In genomic region chr16:45365353-45365752, GRCm38 (mm10) we compare ENCODE assay signal across 21 mouse cellular contexts. TPM values are rescaled to one million over a fixed set of nuclear protein-coding genes. Genes with fewer than 3 reads are reported as not detected.
DNase-seq lines count a peak whose midpoint lies in the region; ATAC-seq and TF ChIP-seq lines count a peak whose summit lies in the region.
"Had no signal": no experiment of that assay in that cellular context is flagged by ENCODE, and none has a peak within 500 bp of the region (broad histone marks: within the 10 kb centered on the region; RNA-seq: fewer than 3 reads in every experiment).

No protein-coding gene starts in this region.

- TF ChIP-seq EP300 in stomach, postnatal 0 days (optimal IDR thresholded peaks at IDR 0.05): no peak

- H3K79me2 ChIP-seq in liver, adult 2 months (ENCODE audit: control insufficient read depth, insufficient read depth, low read length): no peaks in the 10 kb centered on the region

- H3K36me3 ChIP-seq in liver, adult 2 months (ENCODE audit: control insufficient read depth, insufficient read depth, low read length): no peaks in the 10 kb centered on the region
- no peaks in the 10 kb centered on the region for H3K36me3 ChIP-seq in liver, embryonic 11.5 days (ENCODE audit: control insufficient read depth, insufficient read depth, low read length)
- H3K36me3 ChIP-seq in stomach, embryonic 16.5 days (ENCODE audit: control insufficient read depth, insufficient read depth, low read length): no peaks in the 10 kb centered on the region
- no peaks in the 10 kb centered on the region for H3K36me3 ChIP-seq in stomach, postnatal 0 days (ENCODE audit: control insufficient read depth, insufficient read depth, low read length)
- no peaks in the 10 kb centered on the region for H3K36me3 ChIP-seq in intestine, embryonic 16.5 days (ENCODE audit: control insufficient read depth, insufficient read depth, low read length)
- H3K36me3 ChIP-seq: embryonic facial prominence, embryonic 12.5 days; forebrain, embryonic 15.5 days; G1E; hindbrain, embryonic 13.5 days had no signal

- no peak overlapping the region for H3K4me2 ChIP-seq in liver, embryonic 11.5 days
- peak overlapping the region; percentile 23; the same call in 1 of the 2 replicates for H3K4me2 ChIP-seq in stomach, embryonic 16.5 days (ENCODE audit: low read depth, low read length)
- H3K4me2 ChIP-seq in stomach, postnatal 0 days (replicated peaks; ENCODE audit: low read depth): no peak overlapping the region
- H3K4me2 ChIP-seq in intestine, embryonic 16.5 days (ENCODE audit: low read depth, low read length): peak overlapping the region; percentile 25; the same call in 1 of the 2 replicates
- H3K4me2 ChIP-seq: embryonic facial prominence, embryonic 12.5 days; forebrain, embryonic 15.5 days; hindbrain, embryonic 13.5 days had no signal

- TF ChIP-seq CTCF in liver, adult 2 months (IDR thresholded peaks at IDR 0.05; ENCODE audit: low read depth, low read length): no peak
- TF ChIP-seq CTCF in stomach, postnatal 0 days (IDR thresholded peaks at IDR 0.05; ENCODE audit: low read depth): no peak

- H3K4me1 ChIP-seq in liver, adult 2 months (ENCODE audit: control insufficient read depth, insufficient read depth, low read length): peaks cover 2% of the 10 kb centered on the region; the same call in 1 of the 2 replicates
- no peaks in the 10 kb centered on the region for H3K4me1 ChIP-seq in liver, embryonic 11.5 days (replicated peaks; ENCODE audit: control insufficient read depth, insufficient read depth, low read length)
- no peaks in the 10 kb centered on the region for H3K4me1 ChIP-seq in stomach, embryonic 16.5 days (ENCODE audit: control insufficient read depth, insufficient read depth, low read length)
- H3K4me1 ChIP-seq in stomach, postnatal 0 days (replicated peaks; ENCODE audit: control insufficient read depth, insufficient read depth): no peaks in the 10 kb centered on the region
- peaks cover 12% of the 10 kb centered on the region; the same call in 1 of the 2 replicates for H3K4me1 ChIP-seq in intestine, embryonic 16.5 days (ENCODE audit: control insufficient read depth, insufficient read depth, low read length)
- H3K4me1 ChIP-seq: embryonic facial prominence, embryonic 12.5 days; forebrain, embryonic 15.5 days; hindbrain, embryonic 13.5 days had no signal

- 35% methylated on average over 9 of the region's 9 CpGs for WGBS in liver, adult 2 months
- WGBS in liver, embryonic 11.5 days: 76% methylated on average over 9 of the region's 9 CpGs
- 35% methylated on average over 9 of the region's 9 CpGs for WGBS in stomach, embryonic 16.5 days
- 28% methylated on average over 9 of the region's 9 CpGs for WGBS in stomach, postnatal 0 days
- 33% methylated on average over 9 of the region's 9 CpGs for WGBS in intestine, embryonic 16.5 days

- TF ChIP-seq POLR2A in liver, adult 2 months (IDR thresholded peaks at IDR 0.05; ENCODE audit: extremely low read depth, insufficient read depth, low read length): no peak

- DNase-seq in liver, adult 2 months (ENCODE audit: extremely low read depth, low read depth, low spot score): peak; percentile 15
- DNase-seq in liver, embryonic 11.5 days (ENCODE audit: low spot score): no peak
- DNase-seq in stomach, postnatal 0 days (ENCODE audit: low spot score): no peak
- DNase-seq in retina, embryonic 14.5 days (ENCODE audit: low spot score): no peak
- DNase-seq in cerebellum, adult 18-20 months: no peak
- DNase-seq: adrenal gland, adult 8-10 months; adrenal gland, postnatal 36 days; B cell, adult 2 months; cerebellum, adult 11 months; cerebellum, adult 9-10 months; cerebellum, postnatal 25 days; gastrocnemius, postnatal 14 days; heart, postnatal 10 days had no signal

- H3K4me3 ChIP-seq in liver, adult 2 months (ENCODE audit: insufficient read depth, low read depth, low read length): no peak overlapping the region
- H3K4me3 ChIP-seq in liver, embryonic 11.5 days (ENCODE audit: low read depth, low read length): no peak overlapping the region
- H3K4me3 ChIP-seq in stomach, embryonic 16.5 days (replicated peaks; ENCODE audit: low read length): no peak overlapping the region
- H3K4me3 ChIP-seq in stomach, postnatal 0 days (ENCODE audit: low read depth, low read length): no peak overlapping the region
- H3K4me3 ChIP-seq in intestine, embryonic 16.5 days (ENCODE audit: low read length): no peak overlapping the region
- H3K4me3 ChIP-seq: embryonic facial prominence, embryonic 12.5 days; forebrain, embryonic 15.5 days; hindbrain, embryonic 13.5 days had no signal

- H3K27me3 ChIP-seq in liver, adult 2 months (ENCODE audit: control insufficient read depth, insufficient read depth, low read length): no peaks in the 10 kb centered on the region
- H3K27me3 ChIP-seq in liver, embryonic 11.5 days (replicated peaks; ENCODE audit: control insufficient read depth, insufficient read depth, low read length): no peaks in the 10 kb centered on the region
- H3K27me3 ChIP-seq in stomach, embryonic 16.5 days (ENCODE audit: control insufficient read depth, insufficient read depth, low read length): no peaks in the 10 kb centered on the region
- no peaks in the 10 kb centered on the region for H3K27me3 ChIP-seq in stomach, postnatal 0 days (ENCODE audit: control insufficient read depth, insufficient read depth, low read length)
- no peaks in the 10 kb centered on the region for H3K27me3 ChIP-seq in intestine, embryonic 16.5 days (replicated peaks; ENCODE audit: control insufficient read depth, insufficient read depth, low read length)
- H3K27me3 ChIP-seq: embryonic facial prominence, embryonic 12.5 days; forebrain, embryonic 15.5 days; hindbrain, embryonic 13.5 days had no signal

- no peak overlapping the region for H3K9ac ChIP-seq in liver, adult 2 months (ENCODE audit: low read depth, low read length)
- H3K9ac ChIP-seq in liver, embryonic 11.5 days (ENCODE audit: low read depth, low read length): no peak overlapping the region
- no peak overlapping the region for H3K9ac ChIP-seq in stomach, embryonic 16.5 days (ENCODE audit: low read length)
- no peak overlapping the region for H3K9ac ChIP-seq in stomach, postnatal 0 days (ENCODE audit: low read length)
- H3K9ac ChIP-seq in intestine, embryonic 16.5 days (ENCODE audit: low read depth, low read length): 0 out of 2 replicates have a peak overlapping the region, but pooled peaks have one; percentile 37
- H3K9ac ChIP-seq: embryonic facial prominence, embryonic 12.5 days; forebrain, embryonic 15.5 days; hindbrain, embryonic 13.5 days had no signal

- ATAC-seq in liver, embryonic 11.5 days (replicated peaks; ENCODE audit: low FRiP score): no peak
- ATAC-seq in stomach, embryonic 16.5 days (ENCODE audit: insufficient read depth, low FRiP score): no peak
- no peak for ATAC-seq in stomach, postnatal 0 days (ENCODE audit: low FRiP score, low TSS enrichment)
- no peak for ATAC-seq in intestine, embryonic 16.5 days
- ATAC-seq: CD4-positive, CD25-positive, alpha-beta regulatory T cell, adult 4 months; forebrain, embryonic 15.5 days; hindbrain, postnatal 0 days had no signal

- no peaks in the 10 kb centered on the region for H3K9me3 ChIP-seq in liver, embryonic 11.5 days (ENCODE audit: control insufficient read depth, low read length)
- H3K9me3 ChIP-seq in stomach, embryonic 16.5 days (replicated peaks; ENCODE audit: control insufficient read depth, low read length): no peaks in the 10 kb centered on the region
- no peaks in the 10 kb centered on the region for H3K9me3 ChIP-seq in stomach, postnatal 0 days (ENCODE audit: control insufficient read depth, low read length)
- no peaks in the 10 kb centered on the region for H3K9me3 ChIP-seq in intestine, embryonic 16.5 days (ENCODE audit: control insufficient read depth, low read length)
- H3K9me3 ChIP-seq: embryonic facial prominence, embryonic 12.5 days; forebrain, embryonic 15.5 days; G1E; hindbrain, embryonic 13.5 days had no signal

- no peak overlapping the region for H3K27ac ChIP-seq in liver, adult 2 months (replicated peaks; ENCODE audit: insufficient read depth, low read depth, low read length)
- no peak overlapping the region for H3K27ac ChIP-seq in liver, embryonic 11.5 days (ENCODE audit: low read depth, low read length)
- H3K27ac ChIP-seq in stomach, embryonic 16.5 days (ENCODE audit: low read length): no peak overlapping the region
- no peak overlapping the region for H3K27ac ChIP-seq in stomach, postnatal 0 days (replicated peaks)
- H3K27ac ChIP-seq in intestine, embryonic 16.5 days (ENCODE audit: low read length): no peak overlapping the region
- H3K27ac ChIP-seq: embryonic facial prominence, embryonic 12.5 days; forebrain, embryonic 15.5 days; hindbrain, embryonic 13.5 days; hindbrain, postnatal 0 days had no signal

RNA-seq across cellular contexts. Expression of gene Cd200, which starts 43.5 kb away (rescaled TPM):
- total RNA-seq in liver, adult 2 months (2014; rRNA removed): 1.0 and 1.9 TPM in 2 replicates
- polyA plus RNA-seq in liver, adult 2 months (2012; rRNA removed): 0.86 and 1.2 TPM in 2 replicates
- polyA plus RNA-seq in liver, embryonic 11.5 days (2014; fragmentation: Nextera tagmentation; extraction: Ambion mirVana): 2.5 and 3.0 TPM in 2 replicates
- 32.7 and 38.8 TPM in 2 replicates for polyA plus RNA-seq in stomach, embryonic 16.5 days (2015; fragmentation: Nextera tagmentation; extraction: Ambion mirVana)
- 84.1 and 87.8 TPM in 2 replicates for polyA plus RNA-seq in stomach, postnatal 0 days (2015; fragmentation: Nextera tagmentation; extraction: Ambion mirVana)
- 34.4 and 35.4 TPM in 2 replicates for polyA plus RNA-seq in intestine, embryonic 16.5 days (2015; fragmentation: Nextera tagmentation; extraction: Ambion mirVana)
- total RNA-seq: G1E had no signal
- polyA plus RNA-seq: G1E had no signal

Comparison
In these comparisons a context has a peak if more than half of its experiments do, and no peak if none do; other contexts are left out.
1. H3K4me2 ChIP-seq: peak in stomach, embryonic 16.5 days (single experiment) and intestine, embryonic 16.5 days (single experiment); none in liver, embryonic 11.5 days (single experiment) and stomach, postnatal 0 days (single experiment).